Mouse (Mus musculus) left cerebral cortex, adult 2 months (tissue): ENCODE measurements around the gene Btbd8. TPM values are rescaled to one million over a fixed set of nuclear protein-coding genes. Genes with fewer than 3 reads are reported as not detected.

Source experiments
- DNase-seq, 2 experiments: peaks; one replicate each; pipeline ENCODE4 v3.0.0; 2021 to 2022; ENCODE audit warnings: low spot score in 2 of 2, mixed read lengths in 1 of 2; ENCODE audit errors: extremely low spot score in 1 of 2
- H3K27ac ChIP-seq: fragments of 200-600 bp; 2 replicates; pipeline ENCODE4 v1.8.1; 2022
- H3K4me3 ChIP-seq: fragments of 200-600 bp; 2 replicates; pipeline ENCODE4 v1.8.1; 2022
- CTCF ChIP-seq: fragments of 200-600 bp; IDR thresholded peaks from 2 replicates; pipeline ENCODE4 v1.8.1; 2022; ENCODE audit warnings: antibody characterized with exemption, mild to moderate bottlenecking, moderate library complexity
- intact Hi-C: fragments of 180-260 bp; cut with DNase I; formaldehyde crosslinking; loops from one replicate; pipeline ENCODE4 v1.15.1; 2025
- total RNA-seq, 2 experiments: library from RNA; stranded (reverse); gene quantifications; 2 replicates each; pipeline ENCODE4 v1.2.3; 2021

Btbd8 gene
- total RNA-seq, 2 experiments from 2014 or later: 161 to 177 TPM

DNA sequence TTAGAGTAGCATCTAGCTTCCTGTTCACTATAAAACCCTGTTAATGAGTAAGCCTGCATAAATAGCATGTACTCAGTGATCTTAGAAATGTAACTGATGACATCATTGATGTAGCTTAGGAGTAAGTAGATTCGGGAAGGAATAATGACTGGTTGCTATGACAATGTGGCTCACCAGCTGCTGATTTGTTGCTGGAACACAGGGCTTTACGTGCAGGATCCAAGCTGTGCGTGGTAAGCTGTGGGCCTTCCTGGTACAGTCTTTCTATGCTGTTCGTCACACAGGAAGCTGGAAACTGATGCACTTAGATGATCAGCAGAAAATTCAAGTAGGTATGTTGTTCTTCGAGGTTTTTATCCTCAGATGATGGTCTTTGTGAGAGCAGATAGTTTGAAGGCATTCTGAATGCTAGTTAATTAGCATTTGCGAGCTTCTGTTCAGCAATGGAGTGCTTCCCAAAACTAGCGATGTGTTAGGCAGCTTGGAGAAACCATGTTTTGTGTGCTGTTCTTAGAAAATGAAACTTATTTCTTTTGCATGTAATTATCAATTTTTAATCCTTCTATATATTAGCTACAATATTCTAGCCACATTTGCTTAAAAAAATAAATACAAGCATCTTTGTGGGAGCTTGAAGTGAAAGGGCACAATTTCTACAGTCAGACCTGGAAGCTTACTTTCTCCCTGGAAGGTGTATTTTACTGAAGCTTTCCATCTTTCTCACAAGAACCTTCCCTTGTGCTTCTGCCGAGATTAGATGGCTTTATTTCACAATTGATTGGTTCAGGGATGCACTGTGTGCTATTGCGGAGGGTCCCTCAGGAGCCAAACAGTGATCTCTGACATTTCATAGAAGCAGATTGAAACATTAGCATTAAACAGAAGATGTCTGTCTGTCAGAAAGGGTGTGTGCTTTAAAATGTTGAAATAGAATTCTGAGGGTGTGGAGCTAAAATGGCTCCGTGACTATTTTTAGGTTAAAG is 60.0 kb downstream of the Btbd8 start:
- DNase-seq: peak; percentile 64 to 69
- intact Hi-C loops: loop anchor here (1.0 to 5.0 kb wide), 3 partner anchors 49 to 93 kb away; partner anchors contain the start of gene Btbd8
- H3K27ac ChIP-seq: peak overlapping the region; percentile 97
- TF ChIP-seq CTCF: no peak
- peak overlapping the region; percentile 71 for H3K4me3 ChIP-seq

- intact Hi-C loops: loop anchor here (1.0 to 5.0 kb wide), 3 partner anchors 50 to 94 kb away; partner anchors contain the start of gene Btbd8
- peak overlapping the region; percentile 71 for H3K4me3 ChIP-seq
- no peak for DNase-seq
- TF ChIP-seq CTCF: no peak
- H3K27ac ChIP-seq: peak overlapping the region; percentile 97
Measured at GRCm38 (mm10) chr5:107498806-107499310, 61.1 kb downstream of the Btbd8 start.

- no peak for TF ChIP-seq CTCF
- DNase-seq: no peak
- intact Hi-C loops: loop anchor here (2.0 to 5.0 kb wide), 2 partner anchors 51 to 63 kb away; partner anchors contain the start of gene Btbd8
- Histone ChIP-seq H3K4me3 (peak overlapping the region; percentile 71), H3K27ac (peak overlapping the region; percentile 97)
Measured at GRCm38 (mm10) chr5:107499891-107500535, 62.2 kb downstream of the Btbd8 start.

- no peak for DNase-seq
- no peak for TF ChIP-seq CTCF
- Histone ChIP-seq H3K27ac (peak overlapping the region; percentile 97; the same call in 1 of the 2 replicates), H3K4me3 (peak overlapping the region; percentile 71)
- intact Hi-C loops: no loop called here
Measured at GRCm38 (mm10) chr5:107500741-107501140, 62.9 kb downstream of the Btbd8 start.

GRCm38 (mm10) chr5:107507321-107507720 is 69.5 kb downstream of the Btbd8 start, which contains the start of gene Gm42669:
Gm42669 (plus strand) TSS chr5:107507621.
- Histone ChIP-seq H3K4me3 (no peak within 1 kb of the TSS; the same call in 1 of the 2 replicates), H3K27ac (no peak within 1 kb of the TSS)
- TF ChIP-seq CTCF: no peak
- no peak for DNase-seq
- intact Hi-C loops: no loop called here

DNA sequence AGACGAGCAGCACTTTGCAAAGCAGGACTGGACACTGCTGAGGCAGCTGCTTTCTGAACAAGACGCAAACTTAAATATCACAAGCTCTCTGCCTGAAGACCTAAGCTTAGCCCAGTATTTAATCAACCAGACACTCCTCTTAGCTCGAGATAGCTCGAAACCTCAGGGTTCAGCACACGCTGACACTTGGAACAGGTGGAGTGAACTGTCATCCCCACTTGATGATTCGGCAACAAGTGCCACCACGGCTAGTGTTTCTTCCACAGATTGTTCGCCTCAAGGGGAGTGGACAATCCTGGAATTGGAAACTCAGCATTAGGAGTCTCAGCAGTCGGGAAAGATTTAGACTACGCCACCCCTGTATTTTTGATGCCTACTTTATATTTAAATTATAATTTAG is 72.7 kb downstream of the Btbd8 start:
- H3K27ac ChIP-seq: no peak overlapping the region
- intact Hi-C loops: loop anchor here (5.0 kb wide), 1 partner anchor 153 kb away; no protein-coding TSS in a partner anchor
- no peak overlapping the region for H3K4me3 ChIP-seq
- no peak for DNase-seq
- no peak for TF ChIP-seq CTCF

DNA sequence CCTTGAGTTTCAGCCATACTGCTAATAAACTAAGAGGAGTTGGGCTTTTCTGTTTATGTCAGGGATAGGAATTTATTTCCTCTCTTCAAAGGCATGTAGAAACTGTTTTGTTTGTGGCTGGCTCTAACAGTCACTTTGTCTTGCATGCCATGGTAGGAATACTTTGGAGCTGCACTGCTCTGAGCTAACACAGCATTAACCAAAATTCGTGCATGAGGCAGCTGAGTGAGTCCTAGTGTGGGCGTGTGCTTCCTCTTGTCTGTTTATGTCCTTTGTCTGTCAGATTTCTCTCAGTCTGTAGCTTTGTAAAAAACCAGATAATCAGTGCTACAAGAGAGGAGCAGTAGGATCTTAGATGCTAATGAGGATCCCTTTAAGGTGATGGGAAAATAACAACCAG is 73.5 kb downstream of the Btbd8 start:
- intact Hi-C loops: loop anchor here (5.0 kb wide), 1 partner anchor 154 kb away; no protein-coding TSS in a partner anchor
- H3K27ac ChIP-seq: no peak overlapping the region
- no peak for TF ChIP-seq CTCF
- no peak overlapping the region for H3K4me3 ChIP-seq
- no peak for DNase-seq

- DNase-seq: peak; percentile 40 to 49
- no peak overlapping the region for H3K4me3 ChIP-seq
- no peak overlapping the region for H3K27ac ChIP-seq
- intact Hi-C loops: loop anchor here (5.0 kb wide), 1 partner anchor 156 kb away; no protein-coding TSS in a partner anchor
- TF ChIP-seq CTCF: peak; percentile 61
Measured at GRCm38 (mm10) chr5:107513583-107513982, 75.8 kb downstream of the Btbd8 start.

DNA sequence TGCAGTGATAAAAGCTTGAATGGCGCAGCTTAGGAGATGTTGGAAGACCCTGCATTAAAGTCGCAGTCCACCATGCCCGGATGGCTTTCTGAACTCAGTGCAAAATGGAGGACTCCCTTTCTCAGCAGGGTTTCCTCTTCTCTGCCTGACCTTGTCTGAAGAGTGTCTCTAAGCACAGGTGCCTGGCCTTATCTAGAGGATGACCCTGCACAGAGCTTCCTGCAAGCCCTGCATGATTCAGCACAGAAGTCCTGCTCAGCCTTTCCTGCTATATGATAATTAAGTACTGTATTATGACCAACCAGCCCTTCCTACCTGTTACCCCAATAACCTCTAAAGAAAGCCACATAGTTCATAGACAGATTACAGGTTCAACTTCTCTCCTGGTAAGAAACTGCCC is 77.7 kb downstream of the Btbd8 start:
- TF ChIP-seq CTCF: no peak
- intact Hi-C loops: no loop called here
- DNase-seq: no peak
- no peak overlapping the region for H3K4me3 ChIP-seq
- H3K27ac ChIP-seq: peak overlapping the region; percentile 70; the same call in 1 of the 2 replicates

DNA sequence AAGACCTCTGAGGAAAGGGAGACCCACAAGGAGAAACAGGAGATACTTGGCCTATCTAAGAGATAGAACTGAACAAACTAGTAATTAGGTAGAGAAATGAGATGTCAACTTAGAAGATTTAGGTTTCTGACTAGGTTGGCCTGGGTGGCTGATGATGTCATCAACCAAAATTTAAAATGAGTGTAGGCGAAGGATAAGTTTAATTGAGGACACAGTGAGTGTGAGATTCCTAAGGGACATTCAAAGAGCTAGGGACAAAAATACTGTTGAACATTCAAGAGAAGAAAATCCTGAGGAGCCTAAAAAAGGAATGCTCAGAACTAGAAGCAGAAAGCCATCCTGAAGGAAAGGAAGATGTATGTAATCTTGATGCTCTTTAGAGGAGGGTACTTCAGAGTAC is 78.3 kb downstream of the Btbd8 start:
- TF ChIP-seq CTCF: no peak
- Histone ChIP-seq H3K4me3 (no peak overlapping the region), H3K27ac (peak overlapping the region; percentile 70)
- intact Hi-C loops: no loop called here
- no peak for DNase-seq

GRCm38 (mm10) chr5:107518602-107519001 is 80.8 kb downstream of the Btbd8 start:
- intact Hi-C loops: no loop called here
- no peak for TF ChIP-seq CTCF
- no peak for DNase-seq

More at GRCm38 (mm10) chr5:107518602-107519001, 80.8 kb downstream of the Btbd8 start:
- Histone ChIP-seq H3K27ac (no peak overlapping the region), H3K4me3 (no peak overlapping the region)
